Mouse (Mus musculus) cerebellum, postnatal 14 days (tissue): ENCODE measurements at regions not wholly inside any gene's neighbourhood (a gene's known extent, or its start where the extent isn't known, plus 50 kb on each side); places are given as distances from the start of the nearest gene placed in this dataset.

ENCODE experiments used
- DNase-seq, 2 experiments: peaks; one replicate each; pipeline ENCODE4 v3.0.0; 2021; ENCODE audit warnings: mixed read lengths in 2 of 2

DNA sequence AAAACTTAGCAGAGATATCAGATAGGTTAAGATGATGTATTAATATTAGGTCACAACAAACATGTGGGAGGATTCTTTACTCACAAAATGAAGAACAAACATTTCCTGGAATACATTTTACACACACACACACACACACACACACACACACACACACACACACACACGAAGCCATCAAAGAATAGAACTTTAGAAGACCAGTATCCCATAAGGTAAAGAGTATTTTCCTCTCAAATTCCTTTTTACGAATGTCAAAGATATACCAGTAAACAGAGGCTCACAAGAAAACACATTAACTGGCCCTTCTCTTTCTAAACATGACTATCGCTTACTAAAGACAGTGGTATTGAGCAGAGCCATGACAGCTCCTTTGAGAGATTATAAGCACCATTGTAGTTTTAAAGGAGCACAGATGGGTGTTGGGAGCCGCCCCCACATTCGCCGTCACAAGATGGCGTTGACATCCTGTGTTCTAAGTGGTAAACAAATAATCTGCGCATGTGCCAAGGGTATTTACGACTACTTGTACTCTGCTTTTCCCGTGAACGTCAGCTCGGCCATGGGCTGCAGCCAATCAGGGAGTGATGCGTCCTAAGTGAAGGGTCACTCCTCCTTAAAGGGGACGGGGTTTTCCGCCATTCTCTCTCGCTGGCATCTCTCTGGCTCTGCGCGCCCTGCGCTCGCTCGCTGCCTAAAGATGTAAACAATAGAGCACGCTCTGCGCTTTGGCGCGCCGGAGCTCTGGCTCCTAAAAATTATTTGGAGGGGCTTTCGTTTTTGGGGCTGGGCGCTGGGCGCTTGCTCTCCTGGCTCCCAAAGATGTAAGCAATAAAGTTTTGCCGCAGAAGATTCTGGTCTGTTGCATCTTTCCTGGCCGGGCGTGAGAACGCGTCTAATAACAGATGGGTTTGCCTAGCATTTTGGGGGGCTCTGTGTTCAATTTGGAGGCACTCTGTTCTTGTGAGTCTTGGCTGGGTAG is 160.0 kb downstream of the Csl start:
- peak; percentile 22 to 32 for DNase-seq

DNA sequence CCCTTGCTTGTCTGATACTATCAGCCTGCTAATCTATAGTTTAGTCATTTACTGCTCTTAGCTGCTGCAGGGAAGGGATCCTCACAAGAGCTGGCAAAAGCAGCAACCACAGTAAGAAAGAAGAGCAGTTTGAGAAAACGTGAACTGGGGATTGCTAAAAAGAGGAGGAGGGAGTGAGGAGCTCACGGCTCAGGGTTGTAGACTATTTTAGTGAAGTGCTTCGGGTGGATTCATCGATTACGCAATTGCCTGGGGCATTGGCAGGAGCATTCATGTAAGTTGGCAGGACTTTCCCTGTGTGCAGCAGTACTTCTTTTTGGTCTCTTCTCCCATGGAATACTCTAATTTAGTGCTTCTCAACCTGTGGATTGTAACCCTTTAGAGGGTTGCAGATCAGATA is 157.1 kb downstream of the Csl start:
- no peak for DNase-seq

DNA sequence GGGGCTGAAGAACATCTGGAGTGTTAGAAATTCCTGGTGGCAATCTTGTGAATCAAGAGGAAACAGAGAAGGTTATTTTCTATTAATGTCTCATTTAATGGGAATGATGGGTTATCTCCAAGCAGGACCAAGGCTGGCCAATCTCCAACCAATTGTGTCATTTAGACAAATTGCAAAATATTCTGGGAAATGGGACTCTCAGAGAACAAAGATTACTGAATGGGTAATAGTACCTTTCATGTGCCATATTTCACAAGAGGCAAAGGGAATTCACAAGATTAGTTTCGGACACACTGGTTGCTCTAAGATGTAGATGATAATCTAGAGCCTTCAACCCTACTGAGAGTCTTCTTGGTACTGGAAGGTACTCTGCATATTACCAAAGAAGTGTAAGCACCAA is 155.3 kb downstream of the Csl start:
- no peak for DNase-seq

DNA sequence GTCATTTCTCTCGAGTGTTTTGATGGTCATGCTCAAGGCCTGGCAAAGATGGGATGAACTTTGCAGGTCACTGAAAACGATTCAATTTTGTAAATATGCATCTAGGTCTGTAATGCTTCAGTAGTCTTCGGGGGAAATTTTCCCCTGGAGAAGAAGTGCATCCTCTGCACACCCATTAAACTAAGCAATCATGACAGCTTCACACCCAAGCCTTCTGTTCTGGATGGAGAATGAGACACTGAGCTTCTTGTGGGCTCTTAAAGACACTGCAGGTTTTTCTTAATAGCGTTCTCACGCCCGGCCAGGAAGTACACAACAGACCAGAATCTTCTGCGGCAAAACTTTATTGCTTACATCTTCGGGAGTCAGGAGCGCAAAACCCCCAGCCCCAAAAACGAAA is 151.0 kb downstream of the Csl start:
- peak in 1 of 2 experiments; percentile 12 for DNase-seq

DNA sequence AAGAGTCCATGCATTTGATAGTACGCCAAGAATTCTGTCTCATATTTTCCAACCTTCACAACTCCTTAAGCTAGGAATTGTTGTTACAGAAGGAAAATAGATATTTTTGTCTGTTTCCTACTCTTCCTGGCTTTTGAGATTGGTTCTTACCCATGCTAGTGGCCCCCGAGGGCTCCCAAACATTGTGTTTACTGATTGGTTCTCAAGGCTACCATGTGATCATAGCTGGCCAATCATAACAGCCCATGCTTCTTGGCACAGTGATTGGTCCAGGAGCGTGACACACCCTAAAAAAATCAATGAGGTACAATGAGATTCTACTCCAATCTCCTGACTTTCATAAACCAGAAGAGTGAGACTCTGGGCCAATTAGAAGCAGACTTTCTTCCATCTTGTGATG is 150.0 kb downstream of the Csl start:
- no peak for DNase-seq

DNA sequence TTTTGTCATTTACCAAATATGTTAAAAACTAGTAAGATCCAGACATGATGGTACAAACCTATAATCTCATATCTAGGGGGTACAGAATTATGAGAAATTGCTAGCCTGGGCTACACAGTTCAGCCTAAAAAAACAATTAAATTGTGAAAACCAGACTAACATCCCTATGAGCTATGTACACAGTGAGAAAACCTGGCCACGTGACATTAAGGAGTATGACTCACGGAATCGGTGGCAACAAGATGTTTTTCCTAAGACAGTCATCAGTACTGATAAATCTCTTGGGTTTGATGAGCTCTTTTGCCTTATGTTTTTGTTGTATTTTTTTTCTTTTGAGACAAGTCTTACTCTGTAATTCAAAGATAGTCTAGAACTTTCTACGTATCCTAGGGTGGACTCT is 148.6 kb downstream of the Csl start:
- no peak for DNase-seq

DNA sequence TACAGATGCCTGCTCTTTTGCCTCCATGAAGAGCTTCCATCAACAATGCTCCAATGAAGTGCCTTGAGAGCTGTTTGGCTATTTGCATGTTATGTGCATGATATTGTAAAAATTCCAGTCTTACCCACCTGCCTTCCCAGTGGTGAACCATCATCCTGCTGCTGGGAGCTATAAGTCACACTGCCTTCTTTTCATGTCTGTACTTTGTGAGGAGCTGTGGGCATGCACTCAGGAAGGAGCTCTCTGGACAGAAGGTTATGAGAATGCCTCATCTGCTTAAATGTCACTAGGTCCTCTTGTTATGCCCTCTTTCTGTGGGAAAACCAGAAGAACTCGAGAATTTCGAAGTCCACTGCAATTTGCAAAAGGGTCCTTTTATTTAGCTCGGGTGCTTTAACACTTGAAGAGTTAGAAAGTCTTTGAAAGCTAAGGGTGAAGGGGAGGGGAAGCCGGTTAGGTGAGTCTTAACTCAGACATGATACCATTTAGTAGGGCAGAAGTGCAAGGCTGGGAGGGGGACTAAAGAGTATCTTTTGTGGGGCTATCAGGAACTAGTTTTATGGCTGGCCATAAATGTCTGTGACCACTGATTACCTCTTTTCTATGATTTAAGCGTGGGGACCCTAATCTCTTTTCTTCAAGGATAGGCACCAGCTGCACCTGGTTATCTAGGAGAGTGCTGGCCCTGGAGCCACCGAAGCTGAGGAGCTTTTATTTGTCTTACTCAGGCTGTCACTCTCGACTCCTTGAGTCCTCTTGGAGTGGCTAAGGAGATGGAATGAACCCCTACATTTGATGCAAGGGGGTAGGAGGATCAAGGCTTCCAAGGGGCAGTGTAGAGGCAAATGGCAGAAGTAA is 144.8 kb downstream of the Csl start:
- DNase-seq = no peak

DNA sequence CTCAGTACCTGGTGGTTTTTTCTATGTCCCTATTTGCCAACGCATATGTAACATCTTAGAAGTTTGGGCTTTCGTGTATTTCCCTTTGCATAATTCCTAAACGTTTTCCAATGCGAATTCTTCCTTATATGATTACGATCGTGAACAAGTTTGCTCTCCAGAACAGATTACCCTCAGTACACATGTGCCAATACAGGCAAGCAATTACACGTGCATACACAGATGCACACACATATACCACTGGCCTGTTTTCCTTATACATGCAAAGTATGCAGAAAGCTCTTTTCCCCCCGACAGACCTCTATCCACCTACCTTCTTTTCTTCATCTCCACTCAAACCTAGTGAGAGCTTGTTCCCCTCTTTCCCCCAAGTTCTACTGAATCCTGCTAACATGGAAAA is 144.1 kb downstream of the Csl start:
- no peak for DNase-seq

DNA sequence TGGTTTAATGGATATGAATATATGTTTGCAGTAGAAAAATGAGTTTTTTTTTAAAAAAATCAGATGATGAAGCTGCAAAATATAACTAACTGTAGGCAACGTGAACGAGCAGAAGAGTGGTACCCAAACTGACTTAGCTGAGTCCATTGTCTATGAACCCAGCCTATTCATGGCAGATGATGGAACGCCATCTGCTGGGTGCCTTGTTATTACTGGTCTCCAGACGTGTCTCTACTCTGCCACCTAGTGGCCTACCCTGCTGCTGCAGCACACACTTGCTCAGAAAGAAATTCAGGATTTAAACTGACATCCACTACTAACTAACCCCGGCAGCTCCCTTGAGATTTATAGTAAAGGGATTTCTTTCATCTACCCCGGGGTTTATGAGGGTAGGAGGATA is 143.7 kb downstream of the Csl start:
- DNase-seq = peak; percentile 91 to 96

DNA sequence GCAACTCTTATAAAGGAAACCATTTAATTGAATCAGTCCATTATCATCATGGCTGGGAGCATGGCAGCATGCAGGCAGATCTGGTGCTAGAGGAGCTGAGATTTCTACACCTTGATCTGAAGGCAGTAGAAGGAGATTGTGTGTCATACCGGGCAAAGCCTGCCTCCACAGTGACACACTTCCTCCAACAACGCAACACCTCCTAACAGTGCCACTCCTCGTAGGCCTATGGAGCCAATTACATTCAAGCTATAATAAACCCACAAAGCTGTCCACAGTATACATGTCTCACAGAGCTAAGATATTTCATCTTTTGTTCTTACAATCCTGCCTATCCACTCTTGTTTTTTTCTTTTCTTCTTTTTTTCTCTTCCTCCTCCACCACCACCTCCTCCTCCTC is 141.8 kb downstream of the Csl start:
- DNase-seq = no peak

DNA sequence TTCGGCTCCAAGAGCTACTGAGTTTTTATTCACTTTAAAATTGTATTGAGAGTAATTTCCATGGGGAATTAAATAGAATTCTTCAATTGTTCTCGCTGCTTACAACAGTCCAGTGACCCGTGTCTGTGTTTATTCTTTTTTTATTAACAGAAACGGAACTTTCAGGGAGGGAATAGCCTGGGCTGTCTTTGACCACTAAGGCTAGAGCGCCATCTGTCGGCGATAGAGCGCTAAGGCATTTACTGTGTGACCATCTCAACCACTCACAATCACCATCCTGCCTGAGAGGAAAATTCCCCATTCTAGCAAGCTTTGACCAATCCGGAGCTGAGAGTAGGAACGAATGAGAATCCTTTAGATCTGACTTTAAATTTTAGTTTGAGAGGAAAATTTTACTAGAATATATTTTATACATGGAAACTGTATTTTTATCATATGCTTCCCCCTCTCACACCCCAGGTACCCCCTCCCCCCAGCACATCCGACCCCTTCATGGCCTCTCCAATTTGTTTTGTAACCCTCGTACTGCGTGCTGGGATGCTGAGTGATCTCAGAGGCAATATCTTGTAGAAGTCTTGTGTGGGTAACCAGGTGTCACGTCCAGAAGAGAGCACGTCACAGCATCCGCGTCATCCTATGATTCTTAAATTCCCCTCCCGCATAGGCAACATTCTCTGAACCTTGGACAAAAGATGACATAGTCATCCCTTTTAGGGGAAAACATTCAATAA is 139.9 kb downstream of the Csl start:
- peak; percentile 83 to 86 for DNase-seq

DNA sequence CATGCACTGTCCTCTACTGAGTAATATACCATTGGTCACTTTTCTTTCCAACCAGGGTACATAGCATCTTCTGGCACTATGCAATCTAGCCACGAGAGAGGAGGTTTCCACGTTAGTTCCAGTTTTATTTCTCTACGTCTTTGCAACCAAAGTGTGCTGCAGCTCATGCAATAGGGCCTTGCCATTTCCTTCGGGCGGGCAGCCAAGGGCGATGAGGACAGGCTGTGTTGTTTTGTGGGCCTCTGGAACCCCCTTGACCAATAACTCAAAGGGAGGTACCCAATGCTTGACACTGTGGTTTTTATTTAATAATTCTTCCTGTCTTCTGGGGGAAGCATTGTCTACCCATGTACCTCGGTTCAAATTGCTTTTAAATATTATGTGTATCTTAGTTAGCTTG is 139.0 kb downstream of the Csl start:
- no peak for DNase-seq

DNA sequence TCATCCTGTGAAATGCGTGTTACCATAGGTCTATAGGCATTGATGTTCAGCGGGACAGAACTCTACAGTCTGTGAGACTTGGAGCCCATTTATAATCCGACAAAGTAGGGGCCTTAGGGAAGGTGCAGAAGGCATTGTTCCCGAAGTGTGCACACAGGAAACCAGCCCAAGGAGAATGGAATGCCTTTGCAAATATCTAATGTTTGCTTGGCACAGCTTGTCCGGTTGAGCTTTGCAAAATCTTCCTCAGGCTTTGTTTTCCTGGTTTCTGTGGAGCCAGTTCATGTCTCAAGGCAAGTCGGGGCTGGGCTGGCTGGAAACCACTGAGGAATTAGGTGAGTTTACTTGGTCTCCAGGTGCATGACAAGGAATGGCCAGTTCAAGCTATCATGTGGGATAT is 132.1 kb downstream of the Csl start:
- no peak for DNase-seq

DNA sequence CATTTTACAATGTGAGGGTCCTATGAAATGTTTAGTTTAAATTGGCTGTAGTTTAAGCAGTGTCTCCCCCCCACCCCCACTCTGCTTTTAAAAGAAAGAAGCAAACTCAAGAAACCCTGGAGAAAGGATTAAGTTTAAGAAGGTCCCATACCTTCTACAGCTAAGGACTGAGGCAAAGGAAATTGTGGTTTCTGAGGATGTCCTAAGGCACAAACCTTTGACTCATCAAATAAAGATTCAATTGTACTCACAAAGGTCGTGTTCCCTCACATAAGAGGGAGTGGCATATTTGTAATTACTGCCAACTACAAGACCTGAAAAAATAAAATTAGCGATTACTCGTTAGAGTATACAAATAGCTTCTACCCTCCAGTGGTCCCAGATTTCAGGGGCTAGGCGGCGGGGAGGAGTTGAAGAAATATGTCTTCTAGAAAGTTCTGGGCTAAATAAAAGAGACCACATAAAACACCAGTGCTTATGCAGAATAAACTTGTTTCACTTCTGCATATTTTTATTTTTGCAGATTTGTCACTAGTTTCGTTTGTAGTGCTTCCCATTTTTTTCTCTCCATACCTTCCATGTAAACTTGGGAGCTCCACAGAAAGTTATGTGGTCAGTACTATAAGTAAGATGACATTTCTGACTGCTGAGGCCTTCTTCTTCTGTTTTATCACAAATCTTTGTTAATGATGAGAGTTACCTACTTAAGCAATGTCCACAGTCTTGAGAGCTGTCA is 127.0 kb downstream of the Csl start:
- DNase-seq = no peak

DNA sequence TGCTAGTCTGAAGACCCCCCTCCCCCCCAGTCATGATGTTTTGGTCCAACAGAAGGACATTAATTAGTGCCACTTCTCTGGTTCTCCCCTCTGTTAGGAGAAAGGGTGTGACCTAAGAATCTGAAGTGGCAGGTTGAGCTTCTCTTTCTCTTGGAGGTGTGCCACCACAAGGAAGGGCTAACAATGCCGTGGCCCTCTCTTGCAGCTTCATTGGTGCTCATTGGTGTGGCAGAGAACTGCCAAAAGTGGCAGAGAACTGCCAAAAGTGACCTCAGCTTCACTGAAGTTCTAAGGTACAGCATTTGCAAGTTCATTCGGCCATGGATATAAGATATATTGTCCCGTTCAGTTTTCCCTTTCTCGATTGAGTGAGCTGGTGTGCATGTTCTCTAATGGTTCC is 123.7 kb downstream of the Csl start:
- DNase-seq = peak; percentile 12 to 20

DNA sequence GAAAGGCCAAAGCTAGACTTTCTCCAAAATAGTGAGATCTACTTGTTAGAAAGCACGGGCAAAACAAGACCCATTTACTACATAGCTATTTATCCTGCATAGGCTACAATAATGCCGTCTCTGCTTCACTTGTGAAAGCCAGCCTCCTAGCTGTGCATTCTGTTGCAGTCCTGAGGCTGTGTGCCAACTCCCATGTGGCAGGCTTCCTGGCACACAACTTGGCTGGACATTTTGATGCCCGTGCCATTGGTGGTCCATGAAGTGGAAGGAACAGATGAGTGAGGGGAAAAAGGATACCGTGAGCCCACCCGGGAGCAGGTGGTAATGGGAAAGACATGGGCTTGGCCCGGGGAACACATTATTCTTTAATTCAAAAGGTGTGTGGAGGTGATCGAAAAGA is 120.4 kb downstream of the Csl start:
- DNase-seq = peak; percentile 87 to 90

DNA sequence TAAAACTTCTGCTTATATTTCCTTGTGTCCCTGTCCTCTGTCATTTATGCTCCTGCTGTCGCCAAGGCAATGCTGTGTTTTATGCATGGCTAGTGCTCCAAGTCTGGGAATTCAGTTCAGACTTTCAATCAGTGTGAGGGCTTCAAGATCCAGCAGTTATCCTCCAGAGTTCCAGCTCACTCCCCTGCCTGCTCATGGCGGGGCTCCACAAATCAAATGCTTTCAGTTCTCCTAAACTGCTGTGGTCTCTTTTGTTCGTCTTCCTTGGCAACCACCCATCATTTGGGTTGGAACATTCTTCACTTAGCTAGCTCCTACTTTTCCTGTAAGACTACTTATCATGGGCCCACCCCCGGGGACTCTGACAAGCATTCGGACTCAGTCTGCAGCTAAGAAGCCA is 120.0 kb downstream of the Csl start:
- DNase-seq = peak in 1 of 2 experiments; percentile 16

DNA sequence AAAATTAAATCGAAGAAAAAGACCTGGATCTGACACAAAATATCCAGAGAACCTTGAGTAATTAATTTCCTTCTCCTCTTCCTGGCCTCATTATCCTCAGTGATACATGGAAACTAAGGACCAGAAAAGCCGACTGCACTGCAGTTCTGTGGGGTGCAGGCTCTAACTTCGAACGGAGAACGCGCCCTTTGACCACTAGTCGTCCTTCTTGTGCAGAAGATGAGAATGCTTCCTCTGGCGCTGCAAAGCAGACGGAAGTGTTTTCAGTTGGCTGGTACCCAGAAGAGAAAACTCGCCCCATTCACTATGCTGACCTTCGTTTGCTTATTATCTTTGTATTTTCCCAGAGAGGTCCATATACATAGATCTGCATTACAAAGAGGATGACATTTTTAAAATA is 117.7 kb downstream of the Csl start:
- peak; percentile 74 to 76 for DNase-seq

DNA sequence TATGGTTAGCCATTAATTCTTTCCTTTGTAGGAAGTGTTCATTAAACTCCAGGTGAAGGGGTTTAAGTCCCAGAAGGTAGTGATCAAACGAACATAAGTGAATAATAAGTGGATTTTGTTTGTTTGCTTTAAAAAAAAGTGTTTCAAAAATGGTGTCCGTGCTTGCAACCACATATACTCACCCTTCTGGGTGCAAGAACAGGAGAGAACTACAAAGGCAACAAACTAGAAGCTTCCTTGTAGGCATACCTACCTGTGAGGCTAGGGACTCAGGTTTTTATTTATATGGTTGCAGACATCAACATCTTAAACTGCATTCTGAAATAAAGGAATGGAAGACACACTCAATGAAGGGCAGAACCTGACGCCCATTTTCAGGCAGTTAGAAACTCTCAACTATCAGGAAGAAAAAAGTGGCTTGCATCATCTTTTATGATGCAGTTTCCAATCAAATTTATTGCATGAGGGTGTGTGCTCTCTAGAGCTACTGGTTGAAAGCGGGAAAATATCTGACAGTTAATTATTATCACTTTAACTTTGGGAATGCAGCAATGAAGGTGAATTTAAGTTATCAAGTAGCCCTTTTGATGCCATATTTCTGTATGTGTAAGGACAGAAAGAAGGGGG is 117.1 kb downstream of the Csl start:
- DNase-seq = no peak

DNA sequence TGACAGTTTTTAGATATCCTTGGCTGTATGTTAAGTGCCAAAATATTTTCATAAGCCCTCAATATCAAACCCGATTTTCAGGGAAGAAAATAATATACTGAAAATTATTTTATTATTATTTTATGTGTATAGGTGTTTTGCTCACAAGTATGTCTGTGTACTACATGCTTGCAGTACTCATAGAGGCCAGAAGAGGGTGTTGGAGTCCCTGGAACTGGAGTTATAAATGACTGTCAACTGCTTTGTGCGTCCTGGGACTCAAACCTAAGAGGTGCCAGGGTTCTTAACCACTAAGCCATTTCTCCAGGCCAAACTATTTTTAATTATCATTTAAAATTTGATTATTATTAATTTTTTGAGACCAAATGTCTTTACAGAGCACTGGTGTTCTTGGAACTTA is 114.5 kb downstream of the Csl start:
- DNase-seq = peak in 1 of 2 experiments; percentile 34

DNA sequence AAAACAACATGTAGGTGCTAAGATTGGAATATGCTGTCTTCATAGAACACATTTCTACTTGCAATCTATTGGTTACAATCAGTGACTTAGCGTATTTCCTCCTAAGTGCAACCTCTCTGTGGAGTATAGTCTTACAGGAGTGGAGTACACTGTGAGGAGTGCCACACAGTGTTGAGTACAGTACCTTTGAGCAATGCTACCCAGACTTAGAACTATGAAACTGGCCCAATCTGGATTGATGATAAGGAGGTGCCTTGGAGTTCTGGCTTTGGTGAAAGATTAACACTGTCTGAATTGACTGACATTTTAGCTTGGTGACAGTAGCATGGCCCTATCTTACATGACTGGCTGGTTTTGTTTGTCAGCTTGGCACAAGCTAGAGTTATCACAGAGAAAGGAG is 107.4 kb downstream of the Csl start:
- no peak for DNase-seq

DNA sequence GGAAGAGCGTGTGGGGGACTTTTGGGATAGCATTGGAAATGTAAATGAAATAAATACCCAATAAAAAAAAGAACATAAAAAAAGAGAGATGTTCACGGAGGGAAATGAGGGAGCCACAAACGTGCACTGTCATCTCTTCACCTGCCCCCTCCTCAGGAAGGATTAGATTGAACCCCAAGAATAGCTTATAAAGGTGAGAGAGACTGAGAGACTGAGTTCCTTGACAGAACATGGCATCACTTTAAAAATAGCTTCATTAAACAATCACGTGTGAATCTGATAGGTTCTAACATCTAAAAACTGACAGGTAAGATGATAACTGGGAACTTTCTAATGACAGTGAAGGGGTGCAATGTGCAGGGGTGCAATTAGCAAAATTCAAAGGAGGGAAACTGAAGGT is 105.2 kb downstream of the Csl start:
- no peak for DNase-seq
